Mouse (Mus musculus) lung, adult 18-20 months (tissue): Measurements from ENCODE around the gene Tmem256.
"Not testable (repeated sequence)": the region's sequence is repeated elsewhere in the genome, so short reads cannot be mapped to it uniquely, and the experiment has no call there.

ENCODE experiments used
- DNase-seq, 2 experiments: peaks; one replicate each; pipeline ENCODE4 v3.0.0; 2022; ENCODE audit warnings: mixed read lengths in 2 of 2

Gene Tmem256

DNA sequence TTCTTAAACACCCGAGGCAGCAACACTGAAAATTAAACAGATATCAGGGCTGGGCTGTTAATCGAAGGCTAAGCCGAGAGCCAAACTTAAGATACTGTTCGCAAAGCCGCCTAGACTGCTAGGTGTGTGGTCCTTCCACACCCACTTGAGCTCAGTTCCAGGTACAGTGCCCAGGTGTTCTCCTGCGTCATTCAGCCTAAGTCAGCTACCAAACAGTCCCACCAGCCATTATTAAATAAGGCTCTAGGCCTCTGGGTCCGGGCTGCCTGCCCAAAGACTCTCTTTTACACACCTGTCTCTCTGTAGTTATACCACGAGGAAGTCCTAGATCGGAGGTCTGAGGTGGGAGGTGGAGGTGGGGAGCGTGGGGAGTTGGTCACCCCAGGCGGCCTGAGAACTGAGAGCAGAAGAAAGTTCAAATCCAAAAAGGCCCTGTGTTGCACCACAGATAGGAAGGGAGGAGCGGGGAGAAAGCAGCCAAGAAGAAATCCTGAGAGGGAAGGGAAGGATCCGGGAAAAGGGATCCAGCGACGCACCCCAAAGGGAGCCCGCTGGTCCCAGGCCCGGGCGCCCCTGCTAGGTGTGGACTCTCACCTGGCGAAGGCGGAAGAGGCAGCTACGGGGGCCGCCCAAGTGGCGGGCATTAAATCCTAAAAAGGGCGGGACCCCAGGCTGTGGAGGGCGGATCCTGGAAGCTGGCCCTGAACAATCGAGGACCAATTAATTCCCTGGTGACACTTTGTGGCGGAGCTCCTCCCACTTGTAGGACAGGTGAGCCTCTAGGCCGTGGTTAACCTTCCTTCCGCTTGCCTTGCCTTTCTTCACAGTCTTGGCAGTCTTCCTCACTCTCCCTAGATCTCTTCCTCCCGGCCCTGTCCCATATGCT lies 20.0 kb downstream of the Tmem256 start, which contains the start of gene Tnk1:
Tnk1 (minus strand) TSS at position 618 of the 886 bp plus-strand sequence.
- DNase-seq, result peak; percentile 82 to 88

DNA sequence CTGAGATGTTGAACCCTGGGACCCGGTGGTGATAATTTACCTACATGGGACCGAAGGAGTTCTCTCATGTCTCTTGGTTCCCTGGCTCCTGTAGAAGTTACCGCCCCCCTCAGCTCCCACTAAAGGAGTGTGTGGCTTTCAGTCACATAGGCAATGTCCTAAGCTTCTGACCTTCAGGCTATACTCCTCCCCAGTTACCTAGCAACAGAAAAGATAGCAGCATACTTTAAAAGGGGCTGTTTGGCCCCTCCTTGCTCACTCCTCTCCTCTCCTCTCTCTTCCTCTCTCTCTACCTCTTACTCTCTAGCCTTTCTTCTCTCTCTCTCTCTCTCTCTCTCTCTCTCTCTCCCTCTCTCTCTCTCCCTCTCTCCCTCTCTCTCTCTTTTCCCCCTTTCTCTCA lies 25.4 kb downstream of the Tmem256 start:
- DNase-seq, result not testable (repeated sequence)

GRCm38 (mm10) chr11:69864138-69864860 lies 26.0 kb downstream of the Tmem256 start:
- DNase-seq, result no peak

DNA sequence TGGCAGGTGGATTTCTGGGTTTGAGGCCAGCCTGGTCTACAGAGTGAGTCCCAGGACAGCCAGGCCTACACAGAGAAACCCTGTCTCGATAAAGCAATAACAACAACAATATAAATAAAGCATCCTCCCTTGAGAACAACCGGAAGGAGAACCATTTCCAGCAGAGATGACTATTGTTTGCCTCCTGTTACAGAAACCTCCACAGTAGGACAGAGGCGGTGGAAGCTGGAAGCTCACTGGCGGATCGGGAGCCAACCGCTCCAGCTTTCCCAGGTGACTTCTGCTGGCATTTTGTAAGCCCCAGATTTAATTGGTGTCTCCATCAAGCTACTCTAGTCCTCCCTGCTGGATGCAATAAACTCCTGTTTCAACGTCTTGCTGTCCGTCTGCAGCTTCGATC lies 27.2 kb downstream of the Tmem256 start:
- DNase-seq, result no peak

GRCm38 (mm10) chr11:69867335-69867734 lies 29.0 kb downstream of the Tmem256 start:
- DNase-seq, result peak; percentile 49 to 61

GRCm38 (mm10) chr11:69870289-69871069 lies 32.2 kb downstream of the Tmem256 start:
- DNase-seq, result no peak

DNA sequence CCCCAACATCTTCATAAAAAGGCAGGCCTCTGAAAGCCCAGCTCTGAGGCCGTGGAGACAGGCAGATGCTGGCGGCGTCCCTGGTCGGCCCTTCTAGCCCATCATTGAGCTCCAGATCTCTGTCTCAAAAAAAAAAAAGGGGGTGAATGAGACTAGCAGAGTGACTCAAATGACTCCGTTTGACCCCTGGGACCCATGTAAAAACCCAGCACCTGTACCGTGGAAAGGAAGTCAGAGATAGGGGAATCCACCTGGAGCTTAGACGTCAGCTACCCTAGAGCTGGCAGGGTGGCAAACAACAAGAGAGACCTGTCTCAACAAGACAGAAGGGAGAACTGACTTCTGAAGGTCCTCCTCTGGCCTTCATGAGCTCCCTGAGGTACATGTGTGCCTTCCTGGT lies 33.5 kb downstream of the Tmem256 start:
- no peak for DNase-seq

DNA sequence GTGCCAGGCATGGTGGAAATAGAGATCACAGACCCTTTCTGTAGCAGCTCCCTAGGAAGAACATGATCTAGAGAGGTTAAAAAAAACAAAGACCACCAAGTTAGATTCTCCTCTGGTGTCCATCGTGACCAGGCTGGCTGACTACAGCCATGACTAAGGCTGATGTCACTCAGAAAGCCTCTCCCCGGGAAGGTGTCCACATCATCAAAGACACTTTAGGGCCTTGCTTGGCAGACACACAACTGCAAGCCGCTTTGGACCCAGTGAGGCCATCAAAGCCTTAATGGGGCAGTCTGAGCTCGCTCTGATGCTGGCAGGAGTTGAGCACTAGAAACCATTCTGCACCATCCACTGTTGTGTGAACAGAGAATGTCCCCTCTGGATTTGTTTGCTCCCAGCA lies 34.1 kb downstream of the Tmem256 start:
- no peak for DNase-seq

DNA sequence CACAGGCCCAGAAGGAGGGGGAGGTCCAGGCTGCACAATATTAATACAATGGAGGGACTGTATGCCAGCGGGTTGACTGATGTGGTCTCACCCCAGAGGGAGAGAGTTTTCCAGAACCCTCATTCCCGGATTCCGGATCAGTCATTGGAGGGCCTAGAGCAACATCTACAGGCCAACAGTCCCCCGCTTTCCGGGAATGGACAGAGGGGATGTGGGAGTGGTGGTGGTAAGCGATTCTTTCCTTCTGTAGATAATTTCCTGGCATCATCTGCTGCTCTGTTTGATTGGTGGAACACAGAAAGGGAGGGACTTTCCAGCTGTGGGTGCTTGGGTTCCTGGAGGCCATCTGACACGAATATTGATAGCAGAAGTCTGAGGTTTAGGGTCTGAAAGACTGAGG lies 37.9 kb downstream of the Tmem256 start:
- peak; percentile 80 to 85 for DNase-seq

DNA sequence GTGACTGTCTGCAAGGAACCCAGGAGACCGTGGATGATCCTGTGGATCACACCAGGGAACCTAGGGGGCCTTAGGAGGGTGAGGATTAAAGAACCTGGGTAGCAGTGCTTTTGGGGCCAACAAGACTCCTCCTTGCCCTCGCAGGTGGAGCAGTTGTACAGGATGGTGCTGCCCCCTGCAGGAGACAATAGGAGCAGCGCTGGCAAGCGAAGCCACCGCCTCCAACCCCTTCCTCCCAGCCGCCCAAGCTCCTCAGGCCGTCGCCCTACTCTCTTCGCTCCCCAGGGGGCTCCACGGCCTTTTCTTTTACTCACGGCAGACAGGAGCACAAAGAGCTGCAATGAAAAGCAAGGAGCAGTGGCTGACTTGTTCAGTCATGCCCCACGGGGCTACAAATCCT lies 38.6 kb downstream of the Tmem256 start:
- peak; percentile 88 to 90 for DNase-seq

DNA sequence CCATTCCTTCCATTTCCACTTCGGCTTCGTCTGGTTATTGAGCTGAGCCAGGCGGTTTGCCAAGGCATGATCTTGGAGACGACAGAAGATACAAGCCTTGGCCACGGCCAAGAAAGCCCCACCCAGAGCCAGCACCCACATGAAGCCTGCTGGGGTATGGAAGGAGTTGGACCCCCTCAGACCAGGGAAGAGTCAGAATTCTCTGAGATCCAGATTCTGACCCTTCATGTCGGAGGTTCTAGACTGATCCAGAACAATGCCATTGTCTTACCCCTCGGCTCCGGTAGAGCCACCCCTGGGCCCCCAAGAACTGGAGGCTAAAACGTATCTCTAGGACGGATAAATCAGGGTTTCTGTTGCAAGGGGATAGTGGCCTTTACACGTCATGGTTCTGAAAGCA lies 39.6 kb downstream of the Tmem256 start, which contains the start of gene Tmem95:
Tmem95 (minus strand) TSS at position 141 of the 400 bp plus-strand sequence.
- DNase-seq, result no peak

DNA sequence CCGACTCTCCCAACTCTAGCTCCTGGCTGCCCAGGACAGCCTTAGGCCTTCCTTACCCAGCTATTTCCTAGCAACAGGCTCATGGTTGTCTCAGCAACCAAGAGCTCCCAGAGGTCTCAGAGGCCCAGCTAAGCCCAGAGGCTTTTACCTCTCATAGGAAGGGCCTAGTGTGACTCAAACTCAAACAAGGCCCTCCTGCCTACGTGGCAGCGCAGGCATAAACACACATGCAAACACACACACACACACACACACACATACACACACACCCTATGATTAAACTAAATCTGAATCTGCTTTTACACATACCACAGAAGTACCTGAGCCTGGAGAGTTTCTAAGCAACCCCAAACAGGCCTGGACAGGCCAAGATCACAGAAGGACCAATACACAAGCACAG lies 40.1 kb downstream of the Tmem256 start:
- no peak for DNase-seq

- no peak for DNase-seq
Observed at GRCm38 (mm10) chr11:69878952-69879351, 40.6 kb downstream of the Tmem256 start.

- DNase-seq, result no peak
Observed at GRCm38 (mm10) chr11:69879711-69880110, 41.4 kb downstream of the Tmem256 start.

- DNase-seq, result peak; percentile 80 to 84
Observed at GRCm38 (mm10) chr11:69880506-69880852, 42.2 kb downstream of the Tmem256 start.

GRCm38 (mm10) chr11:69880853-69881603 lies 42.7 kb downstream of the Tmem256 start, which contains the start of gene Kctd11:
Gene Kctd11 (minus strand): TSS chr11:69881406.
- peak; percentile 95 to 98 for DNase-seq

GRCm38 (mm10) chr11:69881787-69882670 lies 43.7 kb downstream of the Tmem256 start:
- DNase-seq, result no peak

DNA sequence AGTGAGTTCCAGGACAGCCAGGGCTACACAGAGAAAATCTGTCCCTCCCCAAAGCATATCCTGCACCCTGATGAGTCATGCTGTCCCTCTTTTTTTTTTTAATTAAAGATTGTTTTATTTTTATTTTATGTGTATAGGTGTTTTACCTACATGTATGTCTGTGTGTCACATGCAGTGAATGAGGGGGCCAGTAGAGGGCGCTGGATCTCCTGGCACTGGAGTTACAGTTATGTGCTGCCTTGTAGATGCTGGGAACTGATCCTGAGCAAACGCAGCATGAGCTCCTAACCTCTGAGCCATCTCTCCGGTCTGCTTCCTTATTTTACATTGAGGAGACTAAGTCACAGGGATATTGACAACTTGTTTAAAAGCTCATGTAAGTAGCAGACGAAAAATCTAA lies 44.8 kb downstream of the Tmem256 start:
- peak in 1 of 2 experiments; percentile 48 for DNase-seq

DNA sequence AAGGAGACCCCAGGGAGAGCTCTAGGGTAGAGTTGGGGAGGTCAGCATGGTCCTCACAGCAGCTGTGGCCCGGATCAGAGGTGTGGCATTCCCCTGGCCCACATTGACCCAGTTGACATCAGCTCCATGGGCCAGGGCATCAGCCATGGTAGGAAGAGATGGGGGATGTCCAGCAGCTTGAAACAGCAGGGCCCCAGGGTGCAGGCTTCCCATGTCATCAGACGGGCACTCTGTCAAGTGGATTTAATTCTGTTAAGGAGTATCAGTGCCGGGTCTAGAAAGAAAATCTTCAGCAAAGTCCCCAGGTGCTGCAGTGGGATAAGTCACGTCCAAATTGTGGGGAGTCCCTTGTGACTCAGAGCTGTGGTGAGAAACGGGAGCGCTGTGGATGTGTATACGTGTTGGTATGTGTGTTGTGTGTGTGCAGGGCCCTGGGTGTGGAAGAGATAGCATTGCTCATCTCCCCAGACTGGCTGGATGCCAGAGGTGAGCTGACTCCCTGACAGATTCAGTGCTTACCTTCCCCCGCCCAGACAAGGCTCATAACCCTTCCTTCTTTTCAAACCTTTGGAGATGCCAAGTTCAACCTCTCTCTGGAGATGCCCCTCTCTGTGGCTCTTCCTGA lies 45.3 kb downstream of the Tmem256 start:
- no peak for DNase-seq

DNA sequence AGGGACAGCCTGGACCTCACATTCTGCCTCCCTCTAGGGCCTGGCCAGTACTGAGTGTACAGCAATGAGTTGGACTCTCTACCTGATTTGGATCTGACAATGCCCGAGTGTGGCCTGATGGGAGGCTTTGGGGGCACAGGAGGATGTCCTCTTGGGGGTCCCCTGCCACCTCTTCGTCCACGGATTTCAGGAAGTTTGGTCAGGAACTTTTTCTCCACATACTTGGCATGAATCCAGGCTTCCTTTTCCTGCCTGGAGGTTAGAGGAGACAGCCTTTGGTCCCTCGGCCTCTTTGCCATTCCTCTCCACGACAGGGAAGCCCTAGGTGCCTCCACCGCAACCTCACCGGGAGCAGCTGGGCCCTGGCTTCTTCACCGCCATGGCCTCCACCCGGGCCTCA lies 45.9 kb downstream of the Tmem256 start:
- no peak for DNase-seq

DNA sequence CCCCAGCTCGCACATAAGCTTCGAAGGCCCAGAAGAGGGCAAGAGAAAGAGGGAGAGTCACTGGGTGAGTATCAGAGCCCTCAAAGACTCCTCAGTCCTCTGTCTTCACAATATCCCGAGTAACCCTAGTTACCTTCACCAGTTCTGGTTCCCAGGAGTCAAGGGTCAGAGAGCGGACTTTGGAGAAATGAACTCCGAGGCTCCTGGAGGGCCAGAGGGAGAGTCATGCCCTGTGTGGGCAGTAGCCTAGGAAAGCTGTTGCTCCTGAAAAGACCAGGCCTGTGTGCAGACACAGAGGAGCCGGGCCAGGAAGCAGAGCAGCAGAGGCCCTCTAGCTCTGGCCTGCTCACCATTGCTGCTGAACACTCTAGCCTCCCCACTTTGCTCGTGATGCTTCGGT lies 46.3 kb downstream of the Tmem256 start:
- no peak for DNase-seq
